Mouse (Mus musculus) stomach, postnatal 0 days (tissue): ENCODE measurements around the gene Mcfd2. TPM values are rescaled to one million over a fixed set of nuclear protein-coding genes. Genes with fewer than 3 reads are reported as not detected.

Source experiments
- ATAC-seq: fragments of 200-750 bp; cut with Nextera tagmentation; 2 replicates; pipeline ENCODE4 v1.8.0; 2017; ENCODE audit not compliant: low FRiP score, low TSS enrichment
- DNase-seq: peaks from one replicate; pipeline ENCODE4 v3.0.0-alpha.2; 2016; ENCODE audit warnings: low spot score
- H3K27ac ChIP-seq: fragments of 300-500 bp; sonication (generic); replicated peaks from 2 replicates; pipeline ENCODE4 v1.5.1; 2014; ENCODE audit warnings: mild to moderate bottlenecking, control low read depth
- H3K27me3 ChIP-seq: fragments of 300-500 bp; sonication (generic); 2 replicates; pipeline ENCODE4 v1.6.1; 2014; ENCODE audit warnings: low read length; ENCODE audit not compliant: control insufficient read depth, insufficient read depth
- H3K36me3 ChIP-seq: fragments of 300-500 bp; sonication (generic); 2 replicates; pipeline ENCODE4 v1.6.1; 2014; ENCODE audit warnings: low read length, mixed read lengths; ENCODE audit not compliant: control insufficient read depth, insufficient read depth
- H3K4me1 ChIP-seq: fragments of 300-500 bp; sonication (generic); replicated peaks from 2 replicates; pipeline ENCODE4 v1.6.1; 2014; ENCODE audit warnings: antibody characterized with exemption; ENCODE audit not compliant: control insufficient read depth, insufficient read depth
- H3K4me2 ChIP-seq: fragments of 300-500 bp; sonication (generic); replicated peaks from 2 replicates; pipeline ENCODE4 v1.6.1; 2014; ENCODE audit warnings: low read depth, mild to moderate bottlenecking, control low read depth, moderate library complexity
- H3K4me3 ChIP-seq: fragments of 300-500 bp; sonication (generic); 2 replicates; pipeline ENCODE4 v1.5.1; 2014; ENCODE audit warnings: low read depth, low read length, control low read depth
- H3K9ac ChIP-seq: fragments of 300-500 bp; sonication (generic); 2 replicates; pipeline ENCODE4 v1.6.1; 2014; ENCODE audit warnings: mild to moderate bottlenecking, low read length, control low read depth, mixed read lengths
- H3K9me3 ChIP-seq: fragments of 300-500 bp; sonication (generic); 2 replicates; pipeline ENCODE4 v1.6.1; 2016; ENCODE audit warnings: low read length; ENCODE audit not compliant: control insufficient read depth
- CTCF ChIP-seq: IDR thresholded peaks from 2 replicates; pipeline ENCODE4 v1.5.1; 2016; ENCODE audit warnings: antibody characterized with exemption, low read depth, mild to moderate bottlenecking, moderate library complexity
- EP300 ChIP-seq: optimal IDR thresholded peaks from 2 replicates; pipeline ENCODE3; 2016; ENCODE audit warnings: antibody characterized with exemption
- WGBS: fragments of 180-500 bp; shearing (Covaris S2); extraction: QIAGEN DNeasy Blood & Tissue Kit; methylation state at CpG from one replicate; pipeline ENCODE4 v1.1.7; 2014; 5-methylcytosine and 5-hydroxymethylcytosine counted together
- polyA plus RNA-seq: library from polyadenylated mRNA; unstranded; fragments of >200 nt; fragmentation: Nextera tagmentation; extraction: Ambion mirVana; gene quantifications from 2 replicates; pipeline ENCODE4 v1.2.1, GENCODE M21; 2015

Gene Mcfd2
- polyA plus RNA-seq, 1 experiment from 2014 or later, result 80.4 TPM

DNA sequence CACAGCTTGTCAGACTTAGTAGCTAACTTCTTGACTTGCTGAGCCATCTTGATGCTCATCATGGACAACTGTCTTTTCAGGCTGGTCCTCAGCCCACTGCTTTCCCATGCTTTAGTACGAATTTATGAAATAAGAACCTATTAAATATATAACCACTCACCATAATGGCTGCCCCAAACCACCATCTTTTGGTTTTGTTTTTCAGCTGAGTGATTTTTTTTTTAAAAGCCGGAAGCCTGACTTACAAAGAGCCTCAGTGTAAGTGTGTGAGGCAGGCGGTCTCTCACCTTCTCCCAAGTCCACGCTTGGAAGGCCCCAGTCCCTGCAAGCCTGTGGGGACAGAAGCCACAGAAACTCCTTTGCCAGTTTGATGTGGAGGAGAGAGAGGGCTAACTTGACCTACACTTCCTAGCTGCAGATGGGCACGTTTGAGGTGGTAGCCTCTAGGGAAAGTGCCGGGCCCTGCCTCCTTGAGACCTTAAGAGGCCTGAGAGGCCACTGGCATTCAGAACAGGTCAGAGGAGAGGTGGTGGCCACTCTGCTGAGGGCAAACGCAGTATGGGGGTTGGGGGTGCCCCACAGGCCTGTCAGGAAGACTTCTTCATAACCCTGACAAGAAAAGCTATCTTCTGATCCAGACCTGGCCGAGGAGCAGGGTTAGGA is 20.9 kb upstream of the Mcfd2 start:
- TF ChIP-seq CTCF, result no peak
- no peak for TF ChIP-seq EP300
- Histone ChIP-seq H3K27me3 (no peaks in the 10 kb centered on the region), H3K27ac (peak overlapping the region; percentile 53), H3K4me2 (no peak overlapping the region), H3K9ac (no peak overlapping the region), H3K9me3 (no peaks in the 10 kb centered on the region), H3K4me3 (no peak overlapping the region), H3K4me1 (peaks cover 1% of the 10 kb centered on the region; the same call in 1 of the 2 replicates), H3K36me3 (no peaks in the 10 kb centered on the region)
- WGBS, result 73% methylated on average over 8 of the region's 8 CpGs
- DNase-seq, result no peak
- no peak for ATAC-seq

- no peak overlapping the region for H3K9ac ChIP-seq
- no peak overlapping the region for H3K4me3 ChIP-seq
- no peaks in the 10 kb centered on the region for H3K36me3 ChIP-seq
- WGBS, result 60% methylated on average over 23 of the region's 23 CpGs
- H3K4me2 ChIP-seq, result no peak overlapping the region
- TF ChIP-seq EP300, result no peak
- TF ChIP-seq CTCF, result no peak
- H3K9me3 ChIP-seq, result no peaks in the 10 kb centered on the region
- H3K27ac ChIP-seq, result no peak overlapping the region
- ATAC-seq (no peak), DNase-seq (no peak)
- peaks cover 6% of the 10 kb centered on the region; the same call in 1 of the 2 replicates for H3K4me1 ChIP-seq
- H3K27me3 ChIP-seq, result no peaks in the 10 kb centered on the region
Observed at GRCm38 (mm10) chr17:87285731-87286465, 20.2 kb upstream of the Mcfd2 start.

- Histone ChIP-seq H3K9ac (no peak overlapping the region), H3K36me3 (no peaks in the 10 kb centered on the region), H3K4me2 (peak overlapping the region; percentile 97; the same call in 1 of the 2 replicates), H3K4me1 (peaks cover 6% of the 10 kb centered on the region; the same call in 1 of the 2 replicates), H3K27me3 (no peaks in the 10 kb centered on the region), H3K9me3 (no peaks in the 10 kb centered on the region), H3K27ac (0 out of 2 replicates have a peak overlapping the region, but pooled peaks have one; percentile 18), H3K4me3 (no peak overlapping the region)
- DNase-seq, result no peak
- no peak for TF ChIP-seq EP300
- TF ChIP-seq CTCF, result no peak
- WGBS, result 76% methylated on average over 7 of the region's 7 CpGs
- no peak for ATAC-seq
Observed at GRCm38 (mm10) chr17:87284482-87285040, 18.8 kb upstream of the Mcfd2 start.

GRCm38 (mm10) chr17:87283755-87284481 is 18.2 kb upstream of the Mcfd2 start:
- Histone ChIP-seq H3K4me1 (peaks cover 6% of the 10 kb centered on the region; the same call in 1 of the 2 replicates), H3K4me2 (peak overlapping the region; percentile 97), H3K27me3 (no peaks in the 10 kb centered on the region), H3K9ac (peak overlapping the region; percentile 75), H3K9me3 (no peaks in the 10 kb centered on the region), H3K36me3 (no peaks in the 10 kb centered on the region), H3K27ac (peak overlapping the region; percentile 99), H3K4me3 (peak overlapping the region; percentile 81)
- no peak for ATAC-seq
- TF ChIP-seq EP300, result no peak
- TF ChIP-seq CTCF, result no peak
- peak; percentile 43 for DNase-seq
- WGBS, result 14% methylated on average over 21 of the region's 21 CpGs

- WGBS, result under 1% methylated on average over 56 of the region's 56 CpGs
- Histone ChIP-seq H3K4me3 (peak overlapping the region; percentile 81), H3K27ac (peak overlapping the region; percentile 99), H3K36me3 (no peaks in the 10 kb centered on the region), H3K4me1 (peaks cover 6% of the 10 kb centered on the region; the same call in 1 of the 2 replicates), H3K27me3 (no peaks in the 10 kb centered on the region), H3K9me3 (no peaks in the 10 kb centered on the region), H3K4me2 (peak overlapping the region; percentile 97), H3K9ac (peak overlapping the region; percentile 75)
- ATAC-seq (peak; percentile 55), DNase-seq (peak; percentile 74)
- TF ChIP-seq CTCF (no peak), EP300 (no peak)
Observed at GRCm38 (mm10) chr17:87283055-87283754, 17.5 kb upstream of the Mcfd2 start.
